Mouse (Mus musculus): ENCODE measurements at regions not wholly inside any gene's neighbourhood (a gene's known extent, or its start where the extent isn't known, plus 50 kb on each side); places are given as distances from the start of the nearest gene placed in this dataset.

- DNase-seq = no peak
Measured at GRCm38 (mm10) chr11:30372924-30373323, 98.7 kb downstream of the 4930505A04Rik start.

- DNase-seq = no peak
Measured at GRCm38 (mm10) chr11:30371963-30372362, 99.7 kb downstream of the 4930505A04Rik start.

GRCm38 (mm10) chr11:30369601-30370240 lies 101.7 kb upstream of the Sptbn1 start:
- DNase-seq = peak; percentile 10

GRCm38 (mm10) chr11:30367373-30368225 lies 99.6 kb upstream of the Sptbn1 start:
- DNase-seq = no peak

- DNase-seq = no peak
Measured at GRCm38 (mm10) chr11:30366491-30366890, 98.5 kb upstream of the Sptbn1 start.

- peak; percentile 36 for DNase-seq
Measured at GRCm38 (mm10) chr11:30364993-30365392, 97.0 kb upstream of the Sptbn1 start.

GRCm38 (mm10) chr11:30364591-30364990 lies 96.6 kb upstream of the Sptbn1 start:
- no peak for DNase-seq

- no peak for DNase-seq
Measured at GRCm38 (mm10) chr11:30358196-30358595, 90.2 kb upstream of the Sptbn1 start.

- no peak for DNase-seq
Measured at GRCm38 (mm10) chr11:30355356-30355755, 87.4 kb upstream of the Sptbn1 start.

- DNase-seq = no peak
Measured at GRCm38 (mm10) chr11:30326371-30326770, 58.4 kb upstream of the Sptbn1 start.

Data from gastrocnemius, postnatal 25 days (tissue).